Mouse (Mus musculus): ENCODE data around the gene Myzap.

- TF ChIP-seq POLR2A (IDR thresholded peaks at IDR 0.05; ENCODE audit: borderline replicate concordance, low read depth, low read length) = no peak
- no peak for TF ChIP-seq CTCF (IDR thresholded peaks at IDR 0.05; ENCODE audit: low read depth, low read length)
Measured at GRCm38 (mm10) chr9:71486127-71486526, 106.0 kb downstream of the Myzap start.

Data from bone marrow macrophage, adult 2 months (primary cell).